Comparison of ENCODE assay signal across 10 mouse cellular contexts in the genomic region with DNA sequence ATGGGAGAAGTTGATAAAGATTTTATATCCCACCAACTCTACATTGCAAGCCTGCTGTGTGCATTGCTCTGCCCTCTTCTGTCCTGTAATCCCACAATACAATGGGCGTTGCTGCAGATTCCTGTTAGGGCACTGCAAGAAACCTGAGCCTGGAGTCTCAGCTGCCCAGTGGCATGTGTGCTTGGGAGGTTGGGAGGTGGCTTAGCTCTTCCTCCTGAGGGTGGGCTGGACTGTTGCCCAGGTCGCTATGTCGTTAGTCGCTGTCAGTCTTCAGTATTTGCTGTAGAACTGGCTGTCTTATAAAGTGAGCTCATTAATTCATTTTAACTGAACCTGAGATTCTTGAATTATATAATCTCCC. TPM values are rescaled to one million over a fixed set of nuclear protein-coding genes. Genes with fewer than 3 reads are reported as not detected.
DNase-seq lines count a peak whose midpoint lies in the region; ATAC-seq lines count a peak whose summit lies in the region.
"Had no signal": no experiment of that assay in that cellular context is flagged by ENCODE, and none has a peak within 500 bp of the region (broad histone marks: within the 10 kb centered on the region; RNA-seq: fewer than 3 reads in every experiment).

No protein-coding gene starts in this region.

- no peaks in the 10 kb centered on the region for H3K9me3 ChIP-seq in embryonic facial prominence, embryonic 13.5 days
- H3K9me3 ChIP-seq in limb, embryonic 13.5 days = no peaks in the 10 kb centered on the region
- H3K9me3 ChIP-seq: heart, embryonic 13.5 days had no signal

- H3K4me3 ChIP-seq in embryonic facial prominence, embryonic 13.5 days = no peak overlapping the region
- no peak overlapping the region for H3K4me3 ChIP-seq in limb, embryonic 13.5 days
- H3K4me3 ChIP-seq: heart, embryonic 13.5 days had no signal

- intact Hi-C loops in left cerebral cortex, postnatal 4 days (cut with DNase I) = no loop called here
- intact Hi-C loops in left cerebral cortex, postnatal 25 days (cut with DNase I) = no loop called here

- H3K27ac ChIP-seq in embryonic facial prominence, embryonic 13.5 days = no peak overlapping the region
- H3K27ac ChIP-seq in limb, embryonic 13.5 days = no peak overlapping the region
- H3K27ac ChIP-seq: heart, embryonic 13.5 days had no signal

- H3K9ac ChIP-seq in embryonic facial prominence, embryonic 13.5 days = no peak overlapping the region
- H3K9ac ChIP-seq in limb, embryonic 13.5 days = no peak overlapping the region
- H3K9ac ChIP-seq: heart, embryonic 13.5 days had no signal

- ATAC-seq in embryonic facial prominence, embryonic 13.5 days (ENCODE audit: insufficient number of reproducible peaks, insufficient read depth, low FRiP score, low TSS enrichment, low read depth) = 0 out of 2 replicates have a peak, but pooled peaks have one; percentile 57
- ATAC-seq in limb, embryonic 13.5 days (ENCODE audit: low FRiP score, low read depth) = peak; percentile 55
- no peak for ATAC-seq in monocyte, adult 5-6 weeks (replicated peaks; ENCODE audit: insufficient number of reproducible peaks, low FRiP score, low TSS enrichment, poor library complexity, severe bottlenecking)

- no peaks in the 10 kb centered on the region for H3K36me3 ChIP-seq in embryonic facial prominence, embryonic 13.5 days
- H3K36me3 ChIP-seq in limb, embryonic 13.5 days = no peaks in the 10 kb centered on the region
- H3K36me3 ChIP-seq: heart, embryonic 13.5 days had no signal

- no peak overlapping the region for H3K4me2 ChIP-seq in embryonic facial prominence, embryonic 13.5 days
- no peak overlapping the region for H3K4me2 ChIP-seq in limb, embryonic 13.5 days (replicated peaks)
- H3K4me2 ChIP-seq: heart, embryonic 13.5 days had no signal

- 19% methylated on average over 4 of the region's 4 CpGs for WGBS in embryonic facial prominence, embryonic 13.5 days
- WGBS in limb, embryonic 13.5 days = 19% methylated on average over 4 of the region's 4 CpGs

- H3K27me3 ChIP-seq in embryonic facial prominence, embryonic 13.5 days = no peaks in the 10 kb centered on the region
- H3K27me3 ChIP-seq in limb, embryonic 13.5 days = no peaks in the 10 kb centered on the region
- H3K27me3 ChIP-seq: heart, embryonic 13.5 days had no signal

- peak; percentile 62 for DNase-seq in left cerebral cortex, postnatal 4 days
- no peak for DNase-seq in left cerebral cortex, postnatal 25 days (ENCODE audit: low spot score in 2 of 2)
- peak; percentile 10 for DNase-seq in skeletal muscle tissue, adult 2 months (ENCODE audit: low read depth, low spot score)
- DNase-seq in T-cell, adult 2 months (ENCODE audit: low spot score) = no peak
- DNase-seq in thymus, postnatal 0 days (ENCODE audit: low spot score) = no peak
- DNase-seq: adrenal gland, adult 8-10 months had no signal

- peaks cover 10% of the 10 kb centered on the region for H3K4me1 ChIP-seq in embryonic facial prominence, embryonic 13.5 days
- peaks cover 21% of the 10 kb centered on the region; the same call in 1 of the 2 replicates for H3K4me1 ChIP-seq in limb, embryonic 13.5 days

RNA-seq across cellular contexts. Expression of a gene that starts 58.0 kb away (rescaled TPM):
- 1 to 10 TPM; 2.9 to 3.9 TPM for total RNA-seq in left cerebral cortex, postnatal 4 days (2021)
- 1 to 10 TPM; 2.2 to 2.5 TPM for total RNA-seq in left cerebral cortex, postnatal 25 days (2021)
- 5.8 and 6.3 TPM in 2 replicates for polyA plus RNA-seq in embryonic facial prominence, embryonic 13.5 days (2015; fragmentation: Nextera tagmentation; extraction: Ambion mirVana)
- polyA plus RNA-seq in limb, embryonic 13.5 days (2015; fragmentation: Nextera tagmentation; extraction: Ambion mirVana) = 2.2 and 2.8 TPM in 2 replicates
- 3.3 and 4.0 TPM in 2 replicates for polyA plus RNA-seq in thymus, postnatal 0 days (2015; fragmentation: Nextera tagmentation; extraction: Ambion mirVana)
- total RNA-seq in monocyte, adult 5-6 weeks (2017) = 0.21 to 0.97 TPM (median 0.29 TPM) in 3 replicates

Comparison
In these comparisons a context has a peak if more than half of its experiments do, and no peak if none do; other contexts are left out.
1. DNase-seq: peak in left cerebral cortex, postnatal 4 days (single experiment) and skeletal muscle tissue, adult 2 months (single experiment); none in left cerebral cortex, postnatal 25 days (0 of 2), T-cell, adult 2 months (single experiment) and thymus, postnatal 0 days (single experiment).